Mouse (Mus musculus): Measurements from ENCODE around the gene 4930432K21Rik. TPM values are rescaled to one million over a fixed set of nuclear protein-coding genes. Genes with fewer than 3 reads are reported as not detected.

The 4930432K21Rik gene
- 1.5 and 1.8 TPM in 2 replicates for polyA plus RNA-seq (2016; fragmentation: Nextera tagmentation; extraction: Ambion mirVana)

GRCm38 (mm10) chr8:84147769-84148530 is at the start of gene 4930432K21Rik, which contains the start of gene Cc2d1a:
Gene 4930432K21Rik (plus strand): TSS chr8:84148025.
Gene Cc2d1a (minus strand): TSS chr8:84147936.
- H3K27ac ChIP-seq (replicated peaks), result peak within 1 kb of the TSS; percentile 90
- peak within 1 kb of the TSS; percentile 84 for H3K4me3 ChIP-seq
- peaks cover 5% of the 10 kb centered on the region; the same call in 1 of the 2 replicates for H3K27me3 ChIP-seq (replicated peaks; ENCODE audit: low read depth, poor library complexity, severe bottlenecking)
- 17% methylated on average over 49 of the region's 49 CpGs for WGBS
- DNase-seq (ENCODE audit: low spot score), result peak; percentile 95
- peaks cover 31% of the 10 kb centered on the region for H3K4me1 ChIP-seq
- peaks cover 22% of the 10 kb centered on the region for H3K36me3 ChIP-seq (replicated peaks)
- no peaks in the 10 kb centered on the region for H3K9me3 ChIP-seq

GRCm38 (mm10) chr8:84098376-84098775 is 49.4 kb upstream of the 4930432K21Rik start:
- no peak overlapping the region for H3K4me3 ChIP-seq
- peaks cover 97% of the 10 kb centered on the region for H3K36me3 ChIP-seq (replicated peaks)
- no peaks in the 10 kb centered on the region for H3K27me3 ChIP-seq (replicated peaks; ENCODE audit: low read depth, poor library complexity, severe bottlenecking)
- no peak overlapping the region for H3K27ac ChIP-seq (replicated peaks)
- peaks cover 18% of the 10 kb centered on the region for H3K4me1 ChIP-seq
- WGBS, result 92% methylated on average over 7 of the region's 7 CpGs
- DNase-seq (ENCODE audit: low spot score), result no peak
- no peaks in the 10 kb centered on the region for H3K9me3 ChIP-seq

GRCm38 (mm10) chr8:84101476-84102270 is 46.2 kb upstream of the 4930432K21Rik start:
- 94% methylated on average over 25 of the region's 25 CpGs for WGBS
- Histone ChIP-seq H3K27me3 (replicated peaks; ENCODE audit: low read depth, poor library complexity, severe bottlenecking) (no peaks in the 10 kb centered on the region), H3K4me3 (no peak overlapping the region), H3K9me3 (no peaks in the 10 kb centered on the region), H3K27ac (replicated peaks) (no peak overlapping the region), H3K4me1 (peaks cover 38% of the 10 kb centered on the region), H3K36me3 (replicated peaks) (peaks cover 64% of the 10 kb centered on the region)
- no peak for DNase-seq (ENCODE audit: low spot score)

DNA sequence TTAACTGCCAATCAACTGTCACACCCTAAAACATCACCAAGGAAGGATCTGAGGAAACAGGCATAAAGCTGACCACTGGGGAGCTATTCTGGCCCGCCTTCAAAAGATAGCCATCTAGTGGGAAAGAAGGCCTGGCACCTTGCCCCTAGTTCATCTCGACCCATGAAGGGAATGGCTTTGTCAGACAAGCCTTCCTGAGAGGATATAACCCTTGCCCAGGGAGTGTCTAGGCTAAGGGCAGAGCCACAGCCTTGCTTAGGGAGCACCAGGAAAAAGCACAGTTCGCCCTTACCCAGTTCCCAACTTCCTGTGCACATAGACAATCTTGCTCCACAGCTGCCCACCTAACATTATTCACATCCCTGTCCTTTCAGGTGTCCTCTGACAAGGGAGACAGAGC is 44.2 kb upstream of the 4930432K21Rik start:
- Histone ChIP-seq H3K4me3 (peak overlapping the region; percentile 86), H3K9me3 (no peaks in the 10 kb centered on the region), H3K27me3 (replicated peaks; ENCODE audit: low read depth, poor library complexity, severe bottlenecking) (no peaks in the 10 kb centered on the region), H3K27ac (replicated peaks) (peak overlapping the region; percentile 100), H3K36me3 (replicated peaks) (peaks cover 44% of the 10 kb centered on the region), H3K4me1 (peaks cover 38% of the 10 kb centered on the region)
- no peak for DNase-seq (ENCODE audit: low spot score)
- 70% methylated on average over 3 of the region's 3 CpGs for WGBS

DNA sequence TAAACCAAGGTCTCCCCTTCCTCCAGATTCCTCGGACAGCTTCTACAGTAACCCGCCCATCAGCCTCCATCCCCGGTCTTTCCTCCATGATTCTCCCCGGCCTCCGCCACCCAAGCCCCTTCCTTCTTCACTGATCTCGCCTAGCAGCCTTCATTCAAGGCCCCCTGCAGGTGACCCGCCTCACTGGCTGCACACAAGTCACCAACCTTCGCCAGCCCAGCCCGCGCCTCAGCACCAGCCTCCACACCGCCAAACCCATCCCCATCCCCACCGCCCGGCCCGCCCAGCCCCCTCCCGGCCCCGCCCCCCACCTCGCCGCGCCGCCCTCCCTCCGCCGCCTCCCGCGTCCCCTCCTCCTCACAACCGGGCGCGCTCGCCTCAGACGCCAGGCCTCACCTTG is 43.6 kb upstream of the 4930432K21Rik start:
- H3K27ac ChIP-seq (replicated peaks), result peak overlapping the region; percentile 100
- no peaks in the 10 kb centered on the region for H3K27me3 ChIP-seq (replicated peaks; ENCODE audit: low read depth, poor library complexity, severe bottlenecking)
- peak overlapping the region; percentile 86 for H3K4me3 ChIP-seq
- WGBS, result 1% methylated on average over 28 of the region's 29 CpGs
- DNase-seq (ENCODE audit: low spot score), result peak; percentile 92
- peaks cover 38% of the 10 kb centered on the region for H3K36me3 ChIP-seq (replicated peaks)
- no peaks in the 10 kb centered on the region for H3K9me3 ChIP-seq
- peaks cover 38% of the 10 kb centered on the region for H3K4me1 ChIP-seq

DNA sequence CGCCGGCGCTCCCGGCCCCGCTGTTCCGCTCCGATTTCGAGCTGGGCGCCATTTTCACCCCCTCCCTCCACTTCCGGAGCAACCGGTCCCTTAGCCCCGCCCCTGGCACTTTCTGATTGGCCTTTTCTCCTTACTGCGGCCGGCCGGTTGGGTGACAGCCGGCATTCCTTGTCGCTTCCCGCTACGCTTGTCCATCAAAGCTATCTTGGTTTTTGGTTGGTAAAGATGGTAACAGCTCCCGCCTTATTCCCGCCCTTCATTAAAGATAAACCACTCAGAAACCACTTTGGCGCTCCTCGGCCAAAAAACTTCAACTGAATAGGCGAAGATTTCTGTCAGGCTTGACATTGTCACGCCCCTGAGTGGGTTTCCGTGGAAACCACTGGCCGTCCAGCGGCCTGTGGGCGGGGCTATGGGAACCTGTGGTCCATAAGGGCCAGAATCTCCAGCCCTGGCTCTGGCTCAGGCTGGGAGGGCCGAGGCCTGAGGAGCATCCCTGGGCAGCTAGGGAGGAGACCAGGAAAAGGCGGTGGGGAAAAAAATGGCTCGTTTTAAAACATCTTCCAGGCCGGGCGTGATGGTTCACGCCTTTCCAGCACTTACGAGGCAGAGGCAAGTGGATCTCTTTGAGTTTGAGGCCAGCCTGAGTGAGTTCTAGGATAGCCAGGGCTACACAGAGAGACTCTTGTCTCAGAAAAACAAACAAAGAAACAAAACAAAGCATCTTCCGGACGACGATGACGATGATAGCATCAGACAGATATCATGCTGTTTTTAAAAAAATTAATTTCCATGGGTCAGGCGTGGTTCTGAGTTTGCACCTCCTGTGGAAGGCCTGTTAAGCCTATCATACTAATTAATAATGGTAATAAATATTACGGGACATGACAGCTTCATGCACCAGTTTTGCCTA is 42.9 kb upstream of the 4930432K21Rik start, which contains the start of gene Dcaf15:
TSS of gene Dcaf15 (minus strand) at position 72 of the 913 bp plus-strand sequence.
- WGBS, result 7% methylated on average over 42 of the region's 42 CpGs
- peaks cover 38% of the 10 kb centered on the region for H3K4me1 ChIP-seq
- DNase-seq (ENCODE audit: low spot score), result peak; percentile 98

GRCm38 (mm10) chr8:84105676-84106075 is 42.1 kb upstream of the 4930432K21Rik start:
- no peaks in the 10 kb centered on the region for H3K27me3 ChIP-seq (replicated peaks; ENCODE audit: low read depth, poor library complexity, severe bottlenecking)
- H3K4me3 ChIP-seq, result peak overlapping the region; percentile 86; the same call in 1 of the 2 replicates
- H3K4me1 ChIP-seq, result peaks cover 38% of the 10 kb centered on the region
- 88% methylated on average over 2 of the region's 2 CpGs for WGBS
- H3K9me3 ChIP-seq, result no peaks in the 10 kb centered on the region
- H3K27ac ChIP-seq (replicated peaks), result peak overlapping the region; percentile 100; the same call in 1 of the 2 replicates
- no peak for DNase-seq (ENCODE audit: low spot score)
- H3K36me3 ChIP-seq (replicated peaks), result peaks cover 24% of the 10 kb centered on the region

More for the DNA sequence above, 42.9 kb upstream of the 4930432K21Rik start, which contains the start of gene Dcaf15:
- no peaks in the 10 kb centered on the region for H3K27me3 ChIP-seq (replicated peaks; ENCODE audit: low read depth, poor library complexity, severe bottlenecking)
- peak within 1 kb of the TSS; percentile 86 for H3K4me3 ChIP-seq
- H3K9me3 ChIP-seq, result no peaks in the 10 kb centered on the region
- H3K27ac ChIP-seq (replicated peaks), result peak within 1 kb of the TSS; percentile 100
- peaks cover 31% of the 10 kb centered on the region for H3K36me3 ChIP-seq (replicated peaks)

DNA sequence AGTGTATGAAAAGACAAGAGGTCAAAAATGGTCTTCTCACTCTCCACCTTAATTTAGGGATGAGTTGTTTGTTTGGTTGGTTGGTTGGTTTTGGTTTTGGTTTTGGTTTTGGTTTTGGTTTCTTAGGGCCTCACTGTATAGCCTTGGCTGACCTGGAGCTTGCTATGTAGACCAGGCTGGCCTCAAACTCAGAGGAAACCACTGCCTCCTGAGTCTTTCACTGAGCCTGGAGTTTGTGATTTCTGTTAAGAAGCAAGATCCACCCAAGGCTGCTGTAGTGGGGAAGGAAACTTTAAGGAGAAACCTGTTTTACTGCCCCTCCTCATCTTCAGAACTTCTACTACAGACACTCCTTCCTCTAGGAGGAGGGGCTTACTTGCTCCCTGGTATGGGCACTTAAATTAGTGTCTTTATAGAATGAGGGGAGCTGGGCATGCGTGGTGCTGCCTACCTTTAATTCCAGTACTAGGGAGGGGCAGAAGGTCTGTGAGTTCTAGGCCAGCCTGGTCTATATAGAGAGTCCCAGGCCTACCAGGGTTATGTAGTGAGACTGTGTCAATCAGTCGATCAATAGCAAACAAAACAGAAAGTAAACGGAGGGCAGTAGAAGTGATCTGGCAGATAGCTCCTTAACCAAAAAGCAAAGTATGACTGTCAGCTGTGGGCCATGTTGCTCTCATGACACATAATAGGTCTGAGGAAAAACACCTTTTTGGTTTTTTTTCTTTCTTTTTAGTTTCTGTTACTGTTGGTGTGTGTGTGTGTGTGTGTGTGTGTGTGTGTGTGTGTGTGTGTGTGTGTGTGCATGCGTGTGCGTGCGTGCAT is 41.4 kb upstream of the 4930432K21Rik start:
- no peaks in the 10 kb centered on the region for H3K9me3 ChIP-seq
- no peak overlapping the region for H3K4me3 ChIP-seq
- H3K36me3 ChIP-seq (replicated peaks), result peaks cover 16% of the 10 kb centered on the region
- no peak for DNase-seq (ENCODE audit: low spot score)
- H3K4me1 ChIP-seq, result peaks cover 38% of the 10 kb centered on the region
- 89% methylated on average over 6 of the region's 6 CpGs for WGBS
- H3K27me3 ChIP-seq (replicated peaks; ENCODE audit: low read depth, poor library complexity, severe bottlenecking), result no peaks in the 10 kb centered on the region
- H3K27ac ChIP-seq (replicated peaks), result no peak overlapping the region

GRCm38 (mm10) chr8:84115646-84116045 is 32.2 kb upstream of the 4930432K21Rik start:
- Histone ChIP-seq H3K9me3 (0 out of 2 replicates have a peak, but pooled peaks cover 3% of the 10 kb centered on the region), H3K4me3 (no peak overlapping the region), H3K36me3 (replicated peaks) (no peaks in the 10 kb centered on the region), H3K27ac (replicated peaks) (no peak overlapping the region), H3K4me1 (no peaks in the 10 kb centered on the region), H3K27me3 (replicated peaks; ENCODE audit: low read depth, poor library complexity, severe bottlenecking) (no peaks in the 10 kb centered on the region)
- DNase-seq (ENCODE audit: low spot score), result no peak
- WGBS, result 91% methylated on average over 6 of the region's 6 CpGs

GRCm38 (mm10) chr8:84122151-84122550 is 25.7 kb upstream of the 4930432K21Rik start:
- Histone ChIP-seq H3K4me1 (peaks cover 15% of the 10 kb centered on the region), H3K36me3 (replicated peaks) (no peaks in the 10 kb centered on the region), H3K27ac (replicated peaks) (no peak overlapping the region), H3K27me3 (replicated peaks; ENCODE audit: low read depth, poor library complexity, severe bottlenecking) (no peaks in the 10 kb centered on the region), H3K4me3 (no peak overlapping the region), H3K9me3 (0 out of 2 replicates have a peak, but pooled peaks cover 3% of the 10 kb centered on the region)
- WGBS, result 87% methylated on average over 3 of the region's 3 CpGs
- no peak for DNase-seq (ENCODE audit: low spot score)

DNA sequence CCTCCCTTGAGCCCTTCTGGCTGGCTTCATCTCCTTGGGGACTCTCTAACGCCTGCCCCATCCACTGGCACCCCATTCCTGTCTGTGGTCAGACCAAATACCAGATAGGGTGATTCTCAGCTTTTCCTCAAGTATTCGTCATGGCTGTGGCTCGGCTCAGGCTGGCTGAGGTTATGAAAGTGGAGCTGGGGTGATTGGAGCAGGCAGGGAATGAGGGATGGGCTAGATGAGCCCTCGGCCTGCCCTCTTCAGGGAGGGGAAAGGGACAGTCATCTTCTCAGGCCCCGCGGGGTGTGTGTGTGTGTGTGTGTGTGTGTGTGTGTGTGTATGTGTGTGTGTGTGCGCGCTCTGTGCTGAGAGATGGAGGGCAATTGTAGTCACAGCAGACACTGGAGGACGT is 22.2 kb upstream of the 4930432K21Rik start, which contains the start of gene Podnl1:
TSS of gene Podnl1 (plus strand) at position 334 of the 400 bp plus-strand sequence.
- 0 out of 2 replicates have a peak, but pooled peaks cover 1% of the 10 kb centered on the region for H3K36me3 ChIP-seq (replicated peaks)
- 72% methylated on average over 9 of the region's 9 CpGs for WGBS
- DNase-seq (ENCODE audit: low spot score), result no peak
- peak within 1 kb of the TSS; percentile 51; the same call in 1 of the 2 replicates for H3K27ac ChIP-seq (replicated peaks)
- H3K27me3 ChIP-seq (replicated peaks; ENCODE audit: low read depth, poor library complexity, severe bottlenecking), result peaks cover 8% of the 10 kb centered on the region
- H3K4me3 ChIP-seq, result no peak within 1 kb of the TSS
- H3K9me3 ChIP-seq, result no peaks in the 10 kb centered on the region
- H3K4me1 ChIP-seq, result peaks cover 28% of the 10 kb centered on the region
